Mouse (Mus musculus): ENCODE measurements at regions not wholly inside any gene's neighbourhood (a gene's known extent, or its start where the extent isn't known, plus 50 kb on each side); places are given as distances from the start of the nearest gene placed in this dataset.

- no peak for ATAC-seq (ENCODE audit: borderline replicate concordance, extremely low read depth, low FRiP score, low TSS enrichment)
- no peaks in the 10 kb centered on the region for H3K36me3 ChIP-seq
These were observed 324.4 kb downstream of the Cbln4 start for GRCm38 (mm10) chr2:171718855-171719254.

DNA sequence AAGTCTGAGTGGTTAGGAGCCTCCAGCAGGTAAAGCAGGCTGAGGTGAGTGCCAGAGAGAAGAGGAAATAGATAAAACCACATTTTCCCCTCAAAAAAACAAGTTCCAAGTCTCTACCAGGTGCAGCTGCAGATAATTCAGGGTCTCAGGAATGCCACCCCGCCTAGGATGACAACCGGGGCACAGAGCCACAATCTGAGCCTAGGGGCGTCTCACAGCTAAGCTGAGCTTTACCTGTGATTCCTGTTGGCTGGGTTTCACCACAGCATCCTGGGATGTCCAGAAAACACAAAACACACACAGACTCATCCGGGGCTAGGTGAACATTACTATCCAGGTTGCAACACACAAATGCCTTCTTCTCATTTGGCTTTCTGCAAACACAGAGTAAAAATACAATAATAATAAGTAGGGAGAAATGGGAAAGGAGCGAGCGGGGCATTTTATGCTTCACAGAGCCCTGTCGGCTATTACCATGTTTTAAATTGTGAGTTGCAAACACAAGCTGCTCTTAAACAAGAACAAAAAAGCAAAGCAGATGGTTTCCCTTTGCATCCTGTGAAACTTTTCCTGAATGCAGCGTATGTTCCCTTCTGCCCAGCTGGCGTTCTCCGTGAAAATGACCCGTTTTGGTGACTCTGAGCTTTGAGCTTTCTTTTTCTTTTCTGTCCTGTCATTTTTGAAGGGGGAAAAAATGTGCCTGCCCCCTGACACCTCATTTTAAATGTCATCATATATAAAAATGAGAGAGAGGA is 330.3 kb downstream of the Cbln4 start:
- Histone ChIP-seq H3K36me3 (no peaks in the 10 kb centered on the region), H3K4me1 (no peaks in the 10 kb centered on the region), H3K9ac (no peak overlapping the region), H3K27me3 (no peaks in the 10 kb centered on the region), H3K4me3 (no peak overlapping the region), H3K27ac (no peak overlapping the region), H3K9me3 (no peaks in the 10 kb centered on the region), H3K4me2 (no peak overlapping the region)
- ATAC-seq (ENCODE audit: borderline replicate concordance, extremely low read depth, low FRiP score, low TSS enrichment), result no peak
- 76% methylated on average over 11 of the region's 11 CpGs for WGBS

More at GRCm38 (mm10) chr2:171718855-171719254, 324.4 kb downstream of the Cbln4 start:
- Histone ChIP-seq H3K27ac (no peak overlapping the region), H3K27me3 (no peaks in the 10 kb centered on the region), H3K4me1 (no peaks in the 10 kb centered on the region), H3K4me2 (no peak overlapping the region), H3K9me3 (no peaks in the 10 kb centered on the region), H3K9ac (no peak overlapping the region), H3K4me3 (no peak overlapping the region)
- WGBS, result 91% methylated on average over 5 of the region's 5 CpGs

DNA sequence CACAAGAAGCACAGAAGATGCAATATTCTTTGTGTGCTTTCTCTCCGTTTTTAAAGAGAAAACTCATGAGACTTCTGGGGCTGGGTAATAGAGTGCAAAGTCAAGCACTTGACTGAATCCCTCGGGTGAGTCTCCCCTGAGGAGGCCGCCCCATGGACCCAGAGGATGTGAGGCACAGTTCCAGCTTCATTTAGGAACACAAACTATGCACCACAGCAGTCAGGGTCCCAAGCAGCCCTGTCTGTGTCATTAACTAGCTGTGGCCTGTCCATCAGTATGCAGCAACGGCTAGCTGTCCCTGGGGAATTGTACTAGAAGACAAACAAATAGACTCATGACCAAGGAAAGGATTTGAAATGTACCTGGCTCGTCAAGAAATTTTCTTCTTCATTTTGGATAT is 349.7 kb downstream of the Cbln4 start:
- Histone ChIP-seq H3K9me3 (no peaks in the 10 kb centered on the region), H3K4me1 (no peaks in the 10 kb centered on the region), H3K27ac (no peak overlapping the region), H3K4me3 (no peak overlapping the region), H3K4me2 (no peak overlapping the region), H3K9ac (no peak overlapping the region), H3K36me3 (no peaks in the 10 kb centered on the region), H3K27me3 (no peaks in the 10 kb centered on the region)
- no peak for ATAC-seq (ENCODE audit: borderline replicate concordance, extremely low read depth, low FRiP score, low TSS enrichment)
- 70% methylated on average over 5 of the region's 5 CpGs for WGBS

GRCm38 (mm10) chr2:171690781-171691180 is 352.5 kb downstream of the Cbln4 start:
- H3K27ac ChIP-seq, result no peak overlapping the region
- WGBS, result 37% methylated on average over 4 of the region's 4 CpGs
- no peaks in the 10 kb centered on the region for H3K4me1 ChIP-seq
- no peaks in the 10 kb centered on the region for H3K36me3 ChIP-seq
- H3K4me3 ChIP-seq, result no peak overlapping the region
- H3K9ac ChIP-seq, result no peak overlapping the region
- no peaks in the 10 kb centered on the region for H3K27me3 ChIP-seq
- ATAC-seq (ENCODE audit: borderline replicate concordance, extremely low read depth, low FRiP score, low TSS enrichment), result peak; percentile 42; the same call in 1 of the 2 replicates
- no peaks in the 10 kb centered on the region for H3K9me3 ChIP-seq
- no peak overlapping the region for H3K4me2 ChIP-seq

DNA sequence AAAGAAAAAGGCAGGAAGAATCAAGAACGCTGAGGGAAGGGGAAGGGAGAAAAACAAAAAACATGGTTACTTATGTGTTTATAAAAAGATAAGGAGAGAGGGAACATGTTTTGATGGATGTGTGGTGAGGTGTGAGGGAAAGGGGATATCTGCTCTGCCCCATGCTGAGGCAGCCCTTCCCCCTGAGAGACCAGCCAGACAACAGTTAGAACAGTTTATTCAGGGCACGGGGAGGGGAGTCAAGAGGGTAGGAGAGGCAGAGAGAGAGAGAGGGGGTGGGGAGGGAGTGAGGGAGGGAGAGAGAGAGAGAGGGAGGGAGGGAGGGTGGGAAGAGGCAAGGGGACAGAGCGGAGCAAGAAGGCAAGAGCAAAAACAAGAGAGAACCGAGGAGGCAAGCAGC is 354.2 kb downstream of the Cbln4 start:
- Histone ChIP-seq H3K4me2 (no peak overlapping the region), H3K9me3 (no peaks in the 10 kb centered on the region), H3K9ac (no peak overlapping the region), H3K4me3 (no peak overlapping the region), H3K4me1 (no peaks in the 10 kb centered on the region), H3K36me3 (no peaks in the 10 kb centered on the region), H3K27ac (no peak overlapping the region), H3K27me3 (no peaks in the 10 kb centered on the region)
- WGBS, result 8% methylated on average over 4 of the region's 4 CpGs
- no peak for ATAC-seq (ENCODE audit: borderline replicate concordance, extremely low read depth, low FRiP score, low TSS enrichment)

DNA sequence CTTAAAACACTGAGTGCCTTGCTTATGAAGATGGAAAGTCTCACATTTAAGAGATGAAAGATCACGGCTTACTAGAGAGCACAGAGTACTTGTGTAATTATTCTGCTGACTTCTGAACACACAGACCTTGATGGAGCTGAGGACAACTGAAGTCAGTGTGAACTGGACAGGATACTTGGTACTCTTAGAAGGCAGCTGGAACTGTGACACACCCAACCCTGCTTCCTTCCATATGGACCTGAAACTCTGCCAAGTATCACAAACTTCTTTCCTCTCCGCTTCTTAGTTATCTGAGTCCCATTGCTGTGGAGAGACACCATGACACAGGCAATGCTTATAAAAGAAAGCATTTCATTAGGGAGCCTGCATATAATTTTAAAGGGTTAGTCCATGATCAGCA is 365.3 kb downstream of the Cbln4 start:
- WGBS, result 45% methylated on average over 2 of the region's 2 CpGs
- Histone ChIP-seq H3K9me3 (no peaks in the 10 kb centered on the region), H3K9ac (no peak overlapping the region), H3K27me3 (no peaks in the 10 kb centered on the region), H3K4me2 (no peak overlapping the region), H3K27ac (no peak overlapping the region), H3K36me3 (no peaks in the 10 kb centered on the region), H3K4me1 (peaks cover 9% of the 10 kb centered on the region; the same call in 1 of the 2 replicates), H3K4me3 (no peak overlapping the region)
- ATAC-seq (ENCODE audit: borderline replicate concordance, extremely low read depth, low FRiP score, low TSS enrichment), result no peak

- H3K9ac ChIP-seq, result no peak overlapping the region
- no peak overlapping the region for H3K4me2 ChIP-seq
- H3K27me3 ChIP-seq, result no peaks in the 10 kb centered on the region
- no peak overlapping the region for H3K4me3 ChIP-seq
- H3K9me3 ChIP-seq, result no peaks in the 10 kb centered on the region
- ATAC-seq (ENCODE audit: borderline replicate concordance, extremely low read depth, low FRiP score, low TSS enrichment), result no peak
- peaks cover 9% of the 10 kb centered on the region; the same call in 1 of the 2 replicates for H3K4me1 ChIP-seq
- H3K27ac ChIP-seq, result no peak overlapping the region
- no peaks in the 10 kb centered on the region for H3K36me3 ChIP-seq
- 72% methylated on average over 7 of the region's 7 CpGs for WGBS
These were observed 366.1 kb downstream of the Cbln4 start for GRCm38 (mm10) chr2:171677128-171677527.

DNA sequence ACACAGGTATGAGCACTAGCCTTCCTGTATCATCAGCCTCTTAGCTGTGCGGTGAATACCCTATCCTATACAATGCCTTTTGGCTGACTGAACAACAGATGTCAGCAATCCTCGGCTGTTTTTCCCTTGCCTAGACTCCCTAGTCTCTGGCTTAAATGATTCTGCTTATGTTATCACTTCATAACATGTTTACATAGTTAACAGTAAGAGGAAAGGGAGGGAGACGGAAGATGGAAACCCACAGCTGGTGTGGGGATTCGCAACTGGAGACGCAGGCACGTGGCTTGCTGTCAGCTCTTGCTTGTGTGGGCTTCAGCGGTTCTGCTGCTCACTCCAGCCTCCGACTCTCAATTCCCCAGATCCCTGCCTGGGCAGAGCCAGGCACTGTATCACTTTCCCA is 367.2 kb downstream of the Cbln4 start:
- Histone ChIP-seq H3K4me2 (no peak overlapping the region), H3K9me3 (no peaks in the 10 kb centered on the region), H3K27me3 (no peaks in the 10 kb centered on the region), H3K9ac (no peak overlapping the region), H3K36me3 (no peaks in the 10 kb centered on the region), H3K27ac (no peak overlapping the region), H3K4me3 (no peak overlapping the region), H3K4me1 (peaks cover 9% of the 10 kb centered on the region; the same call in 1 of the 2 replicates)
- 20% methylated on average over 8 of the region's 8 CpGs for WGBS
- ATAC-seq (ENCODE audit: borderline replicate concordance, extremely low read depth, low FRiP score, low TSS enrichment), result peak; percentile 87

GRCm38 (mm10) chr2:171675411-171675810 is 367.9 kb downstream of the Cbln4 start:
- no peak for ATAC-seq (ENCODE audit: borderline replicate concordance, extremely low read depth, low FRiP score, low TSS enrichment)
- 65% methylated on average over 2 of the region's 2 CpGs for WGBS
- Histone ChIP-seq H3K9me3 (no peaks in the 10 kb centered on the region), H3K36me3 (no peaks in the 10 kb centered on the region), H3K4me1 (peaks cover 9% of the 10 kb centered on the region; the same call in 1 of the 2 replicates), H3K27ac (no peak overlapping the region), H3K27me3 (no peaks in the 10 kb centered on the region), H3K4me2 (no peak overlapping the region), H3K4me3 (no peak overlapping the region), H3K9ac (no peak overlapping the region)

DNA sequence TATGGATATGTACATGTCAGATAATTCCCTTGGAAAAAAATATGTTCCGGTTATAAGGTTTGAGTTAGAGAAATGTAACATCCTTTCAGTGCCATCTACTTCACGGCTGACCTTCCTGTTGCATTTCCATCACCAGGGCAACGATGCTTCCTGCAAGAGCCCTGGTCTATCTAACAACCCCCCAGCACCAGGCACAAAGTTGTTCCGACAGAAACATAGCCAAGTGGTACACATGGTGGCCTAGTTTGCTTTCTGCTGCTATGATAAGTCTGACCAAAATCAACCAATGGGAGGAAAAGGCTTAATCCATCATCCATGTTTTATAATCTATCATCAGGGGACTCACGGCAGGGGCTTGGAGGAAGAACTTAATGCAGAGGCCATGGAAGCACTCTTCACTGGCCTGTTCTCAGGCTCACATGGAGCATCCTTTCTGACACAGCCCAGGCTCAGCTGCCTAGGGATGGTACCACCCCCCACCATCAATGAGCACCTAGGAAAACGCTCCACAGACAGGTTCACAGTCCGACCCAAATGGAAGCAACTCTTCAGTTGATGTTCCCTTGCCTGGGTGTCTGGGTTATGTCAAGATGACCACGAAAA is 372.2 kb downstream of the Cbln4 start:
- H3K9ac ChIP-seq, result no peak overlapping the region
- no peak overlapping the region for H3K4me3 ChIP-seq
- no peaks in the 10 kb centered on the region for H3K9me3 ChIP-seq
- no peak overlapping the region for H3K27ac ChIP-seq
- no peaks in the 10 kb centered on the region for H3K27me3 ChIP-seq
- 0 out of 2 replicates have a peak, but pooled peaks cover 3% of the 10 kb centered on the region for H3K4me1 ChIP-seq
- H3K36me3 ChIP-seq, result no peaks in the 10 kb centered on the region
- 72% methylated on average over 8 of the region's 8 CpGs for WGBS
- H3K4me2 ChIP-seq, result no peak overlapping the region
- ATAC-seq (ENCODE audit: borderline replicate concordance, extremely low read depth, low FRiP score, low TSS enrichment), result no peak

GRCm38 (mm10) chr2:171668791-171669645 is 374.2 kb downstream of the Cbln4 start:
- H3K4me3 ChIP-seq, result no peak overlapping the region
- no peaks in the 10 kb centered on the region for H3K4me1 ChIP-seq
- WGBS, result 25% methylated on average over 4 of the region's 4 CpGs
- H3K27ac ChIP-seq, result no peak overlapping the region
- no peak for ATAC-seq (ENCODE audit: borderline replicate concordance, extremely low read depth, low FRiP score, low TSS enrichment)
- H3K27me3 ChIP-seq, result no peaks in the 10 kb centered on the region
- no peaks in the 10 kb centered on the region for H3K9me3 ChIP-seq
- H3K9ac ChIP-seq, result no peak overlapping the region
- no peak overlapping the region for H3K4me2 ChIP-seq
- no peaks in the 10 kb centered on the region for H3K36me3 ChIP-seq

GRCm38 (mm10) chr2:171662571-171662970 is 380.7 kb downstream of the Cbln4 start:
- ATAC-seq (ENCODE audit: borderline replicate concordance, extremely low read depth, low FRiP score, low TSS enrichment), result no peak
- no peaks in the 10 kb centered on the region for H3K36me3 ChIP-seq
- no peak overlapping the region for H3K27ac ChIP-seq
- no peaks in the 10 kb centered on the region for H3K27me3 ChIP-seq
- H3K9ac ChIP-seq, result no peak overlapping the region
- no peaks in the 10 kb centered on the region for H3K4me1 ChIP-seq
- no peaks in the 10 kb centered on the region for H3K9me3 ChIP-seq
- no peak overlapping the region for H3K4me3 ChIP-seq
- no peak overlapping the region for H3K4me2 ChIP-seq
- 80% methylated on average over 6 of the region's 6 CpGs for WGBS
